Mouse (Mus musculus): ENCODE results near the gene Capn13. TPM values are rescaled to one million over a fixed set of nuclear protein-coding genes. Genes with fewer than 3 reads are reported as not detected.
"Not testable (repeated sequence)": the region's sequence is repeated elsewhere in the genome, so short reads cannot be mapped to it uniquely, and the experiment has no call there.

The Capn13 gene
- polyA plus RNA-seq, 1 experiment = not detected

DNA sequence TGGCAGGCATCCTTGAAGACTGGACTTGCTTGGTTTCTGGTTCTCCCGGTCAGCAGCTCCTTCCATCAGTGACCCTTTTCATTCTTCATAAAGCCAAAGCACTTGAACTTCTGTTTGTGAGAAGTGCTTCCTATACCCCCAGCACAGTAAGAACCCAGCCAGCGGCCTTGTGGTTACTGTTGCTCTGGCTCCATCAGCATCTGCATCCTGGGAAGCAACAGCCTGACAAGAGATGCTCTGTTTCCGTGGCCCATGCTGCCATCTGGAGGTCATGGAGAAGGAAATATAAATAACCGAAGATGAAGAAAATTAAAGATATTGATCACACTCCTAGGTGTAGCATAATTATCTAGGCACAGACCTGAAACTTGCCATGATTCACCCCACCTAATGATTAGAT lies 103.8 kb downstream of the Capn13 start:
- TF ChIP-seq CTCF (IDR thresholded peaks at IDR 0.05; ENCODE audit: control insufficient read depth, insufficient read depth, insufficient read length) (no peak), CEBPB (IDR thresholded peaks at IDR 0.05; ENCODE audit: low read depth) (no peak), USF1 (IDR thresholded peaks at IDR 0.05; ENCODE audit: low read depth) (no peak), MYOG (IDR thresholded peaks at IDR 0.05; ENCODE audit: control insufficient read depth, extremely low read depth, insufficient read length) (no peak), FOSL1 (IDR thresholded peaks at IDR 0.05; ENCODE audit: insufficient read depth, low read length, poor library complexity, severe bottlenecking) (no peak), MYOD1 (IDR thresholded peaks at IDR 0.05; ENCODE audit: control insufficient read depth, insufficient read length, low read depth) (no peak), MAX (IDR thresholded peaks at IDR 0.05) (no peak)
- no peaks in the 10 kb centered on the region for H3K79me2 ChIP-seq (ENCODE audit: control insufficient read depth, insufficient read depth)
- H3K4me3 ChIP-seq (ENCODE audit: insufficient read depth, poor library complexity, severe bottlenecking) = no peak overlapping the region
- no peaks in the 10 kb centered on the region for H3K36me3 ChIP-seq (ENCODE audit: control insufficient read depth, insufficient read depth)
- H3K79me3 ChIP-seq (ENCODE audit: low read depth) = no peaks in the 10 kb centered on the region
- no peak overlapping the region for H3ac ChIP-seq (ENCODE audit: control insufficient read depth, insufficient read length, low read depth)
- no peaks in the 10 kb centered on the region for H3K27me3 ChIP-seq (ENCODE audit: control insufficient read depth, insufficient read depth, insufficient read length)

DNA sequence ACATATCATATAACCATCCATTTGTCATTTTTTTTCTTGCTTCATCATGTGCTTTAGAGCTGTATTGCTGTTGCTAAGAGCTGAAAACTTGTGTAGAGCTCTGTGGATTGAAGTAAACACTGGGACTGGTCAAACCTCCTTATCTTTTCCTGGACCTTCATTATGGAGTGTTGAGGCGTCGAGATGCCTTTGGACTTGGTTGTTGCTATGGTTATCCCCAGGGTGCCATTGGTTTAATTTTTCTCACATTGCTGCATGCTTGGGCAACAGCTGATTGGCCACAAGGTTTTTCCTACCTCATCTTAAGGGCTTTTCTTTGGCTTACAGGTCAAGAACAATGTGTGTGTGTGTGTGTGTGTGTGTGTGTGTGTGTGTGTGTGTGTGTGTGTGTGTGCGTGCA lies 107.4 kb downstream of the Capn13 start:
- Histone ChIP-seq H3ac (ENCODE audit: control insufficient read depth, insufficient read length, low read depth) (no peak overlapping the region), H3K36me3 (ENCODE audit: control insufficient read depth, insufficient read depth) (no peaks in the 10 kb centered on the region), H3K79me2 (ENCODE audit: control insufficient read depth, insufficient read depth) (no peaks in the 10 kb centered on the region), H3K4me3 (ENCODE audit: insufficient read depth, poor library complexity, severe bottlenecking) (no peak overlapping the region), H3K27me3 (ENCODE audit: control insufficient read depth, insufficient read depth, insufficient read length) (no peaks in the 10 kb centered on the region), H3K79me3 (ENCODE audit: low read depth) (no peaks in the 10 kb centered on the region)
- TF ChIP-seq CTCF (IDR thresholded peaks at IDR 0.05; ENCODE audit: control insufficient read depth, insufficient read depth, insufficient read length) (no peak), FOSL1 (IDR thresholded peaks at IDR 0.05; ENCODE audit: insufficient read depth, low read length, poor library complexity, severe bottlenecking) (no peak), MAX (IDR thresholded peaks at IDR 0.05) (no peak), MYOG (IDR thresholded peaks at IDR 0.05; ENCODE audit: control insufficient read depth, extremely low read depth, insufficient read length) (no peak), CEBPB (IDR thresholded peaks at IDR 0.05; ENCODE audit: low read depth) (no peak), MYOD1 (IDR thresholded peaks at IDR 0.05; ENCODE audit: control insufficient read depth, insufficient read length, low read depth) (no peak)

- TF ChIP-seq MAX (IDR thresholded peaks at IDR 0.05) (no peak), MYOG (IDR thresholded peaks at IDR 0.05; ENCODE audit: control insufficient read depth, extremely low read depth, insufficient read length) (no peak), USF1 (IDR thresholded peaks at IDR 0.05; ENCODE audit: low read depth) (no peak), CEBPB (IDR thresholded peaks at IDR 0.05; ENCODE audit: low read depth) (no peak), FOSL1 (IDR thresholded peaks at IDR 0.05; ENCODE audit: insufficient read depth, low read length, poor library complexity, severe bottlenecking) (no peak), CTCF (IDR thresholded peaks at IDR 0.05; ENCODE audit: control insufficient read depth, insufficient read depth, insufficient read length) (no peak), MYOD1 (IDR thresholded peaks at IDR 0.05; ENCODE audit: control insufficient read depth, insufficient read length, low read depth) (no peak)
- Histone ChIP-seq H3K36me3 (ENCODE audit: control insufficient read depth, insufficient read depth) (no peaks in the 10 kb centered on the region), H3K27me3 (ENCODE audit: control insufficient read depth, insufficient read depth, insufficient read length) (no peaks in the 10 kb centered on the region), H3K79me2 (ENCODE audit: control insufficient read depth, insufficient read depth) (no peaks in the 10 kb centered on the region), H3K4me3 (ENCODE audit: insufficient read depth, poor library complexity, severe bottlenecking) (no peak overlapping the region), H3ac (ENCODE audit: control insufficient read depth, insufficient read length, low read depth) (no peak overlapping the region), H3K79me3 (ENCODE audit: low read depth) (no peaks in the 10 kb centered on the region)
These were observed 116.4 kb downstream of the Capn13 start for GRCm38 (mm10) chr17:73284301-73284700.

DNA sequence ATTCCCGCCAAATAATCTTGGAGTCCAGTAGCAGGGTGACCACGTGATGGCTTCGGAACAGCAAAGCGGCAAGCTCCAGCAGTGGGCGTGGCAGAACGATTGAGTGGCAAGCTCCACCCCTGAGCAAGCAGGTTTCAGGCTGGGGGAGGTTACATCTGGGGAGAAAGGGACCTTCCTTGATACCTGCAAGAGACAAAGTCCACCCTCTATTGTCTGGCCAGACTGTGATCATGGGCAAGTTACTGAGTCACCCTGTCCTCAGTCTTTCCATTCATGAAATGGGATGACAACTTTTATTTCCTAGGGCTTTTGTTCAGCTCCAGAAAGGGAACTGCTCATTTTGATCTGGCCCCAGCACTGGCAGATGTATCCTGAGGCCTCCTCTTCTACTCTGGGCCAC lies 118.0 kb downstream of the Capn13 start:
- not testable (repeated sequence) for H3K36me3 ChIP-seq (ENCODE audit: control insufficient read depth, insufficient read depth); H3K79me3 ChIP-seq (ENCODE audit: low read depth); H3K4me3 ChIP-seq (ENCODE audit: insufficient read depth, poor library complexity, severe bottlenecking); H3ac ChIP-seq (ENCODE audit: control insufficient read depth, insufficient read length, low read depth); H3K27me3 ChIP-seq (ENCODE audit: control insufficient read depth, insufficient read depth, insufficient read length); H3K79me2 ChIP-seq (ENCODE audit: control insufficient read depth, insufficient read depth)

- no peaks in the 10 kb centered on the region for H3K79me3 ChIP-seq (ENCODE audit: low read depth)
- no peaks in the 10 kb centered on the region for H3K27me3 ChIP-seq (ENCODE audit: control insufficient read depth, insufficient read depth, insufficient read length)
- H3ac ChIP-seq (ENCODE audit: control insufficient read depth, insufficient read length, low read depth) = no peak overlapping the region
- no peak for TF ChIP-seq CEBPB (IDR thresholded peaks at IDR 0.05; ENCODE audit: low read depth)
- H3K36me3 ChIP-seq (ENCODE audit: control insufficient read depth, insufficient read depth) = no peaks in the 10 kb centered on the region
- no peak overlapping the region for H3K4me3 ChIP-seq (ENCODE audit: insufficient read depth, poor library complexity, severe bottlenecking)
- no peaks in the 10 kb centered on the region for H3K79me2 ChIP-seq (ENCODE audit: control insufficient read depth, insufficient read depth)
These were observed 122.9 kb downstream of the Capn13 start for GRCm38 (mm10) chr17:73277770-73278169.

- Histone ChIP-seq H3ac (ENCODE audit: control insufficient read depth, insufficient read length, low read depth) (no peak overlapping the region), H3K79me2 (ENCODE audit: control insufficient read depth, insufficient read depth) (no peaks in the 10 kb centered on the region), H3K36me3 (ENCODE audit: control insufficient read depth, insufficient read depth) (no peaks in the 10 kb centered on the region), H3K4me3 (ENCODE audit: insufficient read depth, poor library complexity, severe bottlenecking) (no peak overlapping the region), H3K79me3 (ENCODE audit: low read depth) (no peaks in the 10 kb centered on the region), H3K27me3 (ENCODE audit: control insufficient read depth, insufficient read depth, insufficient read length) (no peaks in the 10 kb centered on the region)
- TF ChIP-seq CEBPB (IDR thresholded peaks at IDR 0.05; ENCODE audit: low read depth) (no peak), MAX (IDR thresholded peaks at IDR 0.05) (no peak), CTCF (IDR thresholded peaks at IDR 0.05; ENCODE audit: control insufficient read depth, insufficient read depth, insufficient read length) (no peak), USF1 (IDR thresholded peaks at IDR 0.05; ENCODE audit: low read depth) (no peak)
These were observed 125.6 kb downstream of the Capn13 start for GRCm38 (mm10) chr17:73275066-73275465.
